Mouse (Mus musculus): Measurements from ENCODE around the gene Elavl4. TPM values are rescaled to one million over a fixed set of nuclear protein-coding genes. Genes with fewer than 3 reads are reported as not detected.

The Elavl4 gene
- polyA plus RNA-seq, 1 experiment from 2014 or later: 378 TPM

- no peaks in the 10 kb centered on the region for H3K9me3 ChIP-seq (ENCODE audit: control insufficient read depth, low read length)
- H3K4me3 ChIP-seq (ENCODE audit: low read depth, low read length): no peak overlapping the region
- H3K27me3 ChIP-seq (ENCODE audit: control insufficient read depth, insufficient read depth, low read length): no peaks in the 10 kb centered on the region
- no peak overlapping the region for H3K9ac ChIP-seq (ENCODE audit: low read length)
- H3K4me1 ChIP-seq (ENCODE audit: control insufficient read depth, insufficient read depth, low read length): no peaks in the 10 kb centered on the region
- DNase-seq (ENCODE audit: low spot score) (no peak), ATAC-seq (ENCODE audit: insufficient read depth, low FRiP score, low TSS enrichment) (no peak)
- H3K27ac ChIP-seq (ENCODE audit: low read depth, low read length): no peak overlapping the region
- peaks cover 2% of the 10 kb centered on the region; the same call in 1 of the 2 replicates for H3K36me3 ChIP-seq (ENCODE audit: control insufficient read depth, insufficient read depth, low read length)
- no peak overlapping the region for H3K4me2 ChIP-seq (ENCODE audit: low read depth)
Measured at GRCm38 (mm10) chr4:110242879-110243278, 108.8 kb downstream of the Elavl4 start.

GRCm38 (mm10) chr4:110234554-110234953 is 117.2 kb downstream of the Elavl4 start:
- Histone ChIP-seq H3K4me3 (ENCODE audit: low read depth, low read length) (no peak overlapping the region), H3K4me1 (ENCODE audit: control insufficient read depth, insufficient read depth, low read length) (no peaks in the 10 kb centered on the region), H3K4me2 (ENCODE audit: low read depth) (no peak overlapping the region), H3K27me3 (ENCODE audit: control insufficient read depth, insufficient read depth, low read length) (no peaks in the 10 kb centered on the region), H3K9me3 (ENCODE audit: control insufficient read depth, low read length) (no peaks in the 10 kb centered on the region), H3K36me3 (ENCODE audit: control insufficient read depth, insufficient read depth, low read length) (no peaks in the 10 kb centered on the region), H3K9ac (ENCODE audit: low read length) (no peak overlapping the region), H3K27ac (ENCODE audit: low read depth, low read length) (no peak overlapping the region)
- DNase-seq (ENCODE audit: low spot score) (no peak), ATAC-seq (ENCODE audit: insufficient read depth, low FRiP score, low TSS enrichment) (no peak)
- WGBS: 67% methylated on average over 1 of the region's 1 CpGs

- 90% methylated on average over 3 of the region's 3 CpGs for WGBS
- no peak overlapping the region for H3K4me2 ChIP-seq (ENCODE audit: low read depth)
- H3K4me1 ChIP-seq (ENCODE audit: control insufficient read depth, insufficient read depth, low read length): no peaks in the 10 kb centered on the region
- no peaks in the 10 kb centered on the region for H3K36me3 ChIP-seq (ENCODE audit: control insufficient read depth, insufficient read depth, low read length)
- DNase-seq (ENCODE audit: low spot score) (no peak), ATAC-seq (ENCODE audit: insufficient read depth, low FRiP score, low TSS enrichment) (no peak)
- H3K9me3 ChIP-seq (ENCODE audit: control insufficient read depth, low read length): no peaks in the 10 kb centered on the region
- no peak overlapping the region for H3K4me3 ChIP-seq (ENCODE audit: low read depth, low read length)
- H3K9ac ChIP-seq (ENCODE audit: low read length): no peak overlapping the region
- H3K27ac ChIP-seq (ENCODE audit: low read depth, low read length): no peak overlapping the region
- H3K27me3 ChIP-seq (ENCODE audit: control insufficient read depth, insufficient read depth, low read length): no peaks in the 10 kb centered on the region
Measured at GRCm38 (mm10) chr4:110232327-110232726, 119.4 kb downstream of the Elavl4 start.

- WGBS: 89% methylated on average over 4 of the region's 4 CpGs
- Histone ChIP-seq H3K4me1 (ENCODE audit: control insufficient read depth, insufficient read depth, low read length) (no peaks in the 10 kb centered on the region), H3K4me2 (ENCODE audit: low read depth) (no peak overlapping the region), H3K27me3 (ENCODE audit: control insufficient read depth, insufficient read depth, low read length) (no peaks in the 10 kb centered on the region), H3K9me3 (ENCODE audit: control insufficient read depth, low read length) (no peaks in the 10 kb centered on the region), H3K9ac (ENCODE audit: low read length) (no peak overlapping the region), H3K4me3 (ENCODE audit: low read depth, low read length) (no peak overlapping the region), H3K36me3 (ENCODE audit: control insufficient read depth, insufficient read depth, low read length) (no peaks in the 10 kb centered on the region), H3K27ac (ENCODE audit: low read depth, low read length) (no peak overlapping the region)
- no peak for DNase-seq (ENCODE audit: low spot score)
- no peak for ATAC-seq (ENCODE audit: insufficient read depth, low FRiP score, low TSS enrichment)
Measured at GRCm38 (mm10) chr4:110231799-110232198, 119.9 kb downstream of the Elavl4 start.

- H3K9ac ChIP-seq (ENCODE audit: low read length): no peak overlapping the region
- H3K4me1 ChIP-seq (ENCODE audit: control insufficient read depth, insufficient read depth, low read length): no peaks in the 10 kb centered on the region
- no peak overlapping the region for H3K4me2 ChIP-seq (ENCODE audit: low read depth)
- DNase-seq (ENCODE audit: low spot score): no peak
- H3K27me3 ChIP-seq (ENCODE audit: control insufficient read depth, insufficient read depth, low read length): no peaks in the 10 kb centered on the region
- no peak for ATAC-seq (ENCODE audit: insufficient read depth, low FRiP score, low TSS enrichment)
- H3K36me3 ChIP-seq (ENCODE audit: control insufficient read depth, insufficient read depth, low read length): no peaks in the 10 kb centered on the region
- 98% methylated on average over 1 of the region's 1 CpGs for WGBS
- H3K27ac ChIP-seq (ENCODE audit: low read depth, low read length): no peak overlapping the region
- H3K9me3 ChIP-seq (ENCODE audit: control insufficient read depth, low read length): no peaks in the 10 kb centered on the region
- H3K4me3 ChIP-seq (ENCODE audit: low read depth, low read length): no peak overlapping the region
Measured at GRCm38 (mm10) chr4:110229652-110230051, 122.1 kb downstream of the Elavl4 start.

- Histone ChIP-seq H3K9me3 (ENCODE audit: control insufficient read depth, low read length) (no peaks in the 10 kb centered on the region), H3K4me1 (ENCODE audit: control insufficient read depth, insufficient read depth, low read length) (no peaks in the 10 kb centered on the region), H3K36me3 (ENCODE audit: control insufficient read depth, insufficient read depth, low read length) (no peaks in the 10 kb centered on the region), H3K27me3 (ENCODE audit: control insufficient read depth, insufficient read depth, low read length) (no peaks in the 10 kb centered on the region), H3K27ac (ENCODE audit: low read depth, low read length) (no peak overlapping the region), H3K4me3 (ENCODE audit: low read depth, low read length) (no peak overlapping the region), H3K4me2 (ENCODE audit: low read depth) (no peak overlapping the region), H3K9ac (ENCODE audit: low read length) (no peak overlapping the region)
- no peak for ATAC-seq (ENCODE audit: insufficient read depth, low FRiP score, low TSS enrichment)
- no peak for DNase-seq (ENCODE audit: low spot score)
Measured at GRCm38 (mm10) chr4:110229238-110229637, 122.5 kb downstream of the Elavl4 start.

- H3K4me3 ChIP-seq (ENCODE audit: low read depth, low read length): no peak overlapping the region
- ATAC-seq (ENCODE audit: insufficient read depth, low FRiP score, low TSS enrichment) (no peak), DNase-seq (ENCODE audit: low spot score) (no peak)
- H3K4me1 ChIP-seq (ENCODE audit: control insufficient read depth, insufficient read depth, low read length): no peaks in the 10 kb centered on the region
- H3K4me2 ChIP-seq (ENCODE audit: low read depth): no peak overlapping the region
- 0 out of 2 replicates have a peak overlapping the region, but pooled peaks have one; percentile 9 for H3K27ac ChIP-seq (ENCODE audit: low read depth, low read length)
- H3K36me3 ChIP-seq (ENCODE audit: control insufficient read depth, insufficient read depth, low read length): no peaks in the 10 kb centered on the region
- WGBS: 76% methylated on average over 8 of the region's 8 CpGs
- H3K9ac ChIP-seq (ENCODE audit: low read length): no peak overlapping the region
- H3K27me3 ChIP-seq (ENCODE audit: control insufficient read depth, insufficient read depth, low read length): no peaks in the 10 kb centered on the region
- no peaks in the 10 kb centered on the region for H3K9me3 ChIP-seq (ENCODE audit: control insufficient read depth, low read length)
Measured at GRCm38 (mm10) chr4:110227621-110228031, 124.1 kb downstream of the Elavl4 start.

- no peak overlapping the region for H3K4me3 ChIP-seq (ENCODE audit: low read depth, low read length)
- no peak overlapping the region for H3K27ac ChIP-seq (ENCODE audit: low read depth, low read length)
- WGBS: 77% methylated on average over 10 of the region's 10 CpGs
- ATAC-seq (ENCODE audit: insufficient read depth, low FRiP score, low TSS enrichment): 0 out of 2 replicates have a peak, but pooled peaks have one; percentile 57
- DNase-seq (ENCODE audit: low spot score): peak; percentile 41
- H3K36me3 ChIP-seq (ENCODE audit: control insufficient read depth, insufficient read depth, low read length): no peaks in the 10 kb centered on the region
- H3K4me2 ChIP-seq (ENCODE audit: low read depth): no peak overlapping the region
- no peaks in the 10 kb centered on the region for H3K27me3 ChIP-seq (ENCODE audit: control insufficient read depth, insufficient read depth, low read length)
- H3K9me3 ChIP-seq (ENCODE audit: control insufficient read depth, low read length): no peaks in the 10 kb centered on the region
- H3K4me1 ChIP-seq (ENCODE audit: control insufficient read depth, insufficient read depth, low read length): no peaks in the 10 kb centered on the region
- H3K9ac ChIP-seq (ENCODE audit: low read length): no peak overlapping the region
Measured at GRCm38 (mm10) chr4:110225492-110225891, 126.2 kb downstream of the Elavl4 start.

- no peaks in the 10 kb centered on the region for H3K27me3 ChIP-seq (ENCODE audit: control insufficient read depth, insufficient read depth, low read length)
- no peak for DNase-seq (ENCODE audit: low spot score)
- no peak overlapping the region for H3K27ac ChIP-seq (ENCODE audit: low read depth, low read length)
- H3K4me2 ChIP-seq (ENCODE audit: low read depth): no peak overlapping the region
- H3K9me3 ChIP-seq (ENCODE audit: control insufficient read depth, low read length): no peaks in the 10 kb centered on the region
- no peak for ATAC-seq (ENCODE audit: insufficient read depth, low FRiP score, low TSS enrichment)
- 92% methylated on average over 5 of the region's 5 CpGs for WGBS
- no peaks in the 10 kb centered on the region for H3K4me1 ChIP-seq (ENCODE audit: control insufficient read depth, insufficient read depth, low read length)
- no peak overlapping the region for H3K4me3 ChIP-seq (ENCODE audit: low read depth, low read length)
- no peak overlapping the region for H3K9ac ChIP-seq (ENCODE audit: low read length)
- H3K36me3 ChIP-seq (ENCODE audit: control insufficient read depth, insufficient read depth, low read length): no peaks in the 10 kb centered on the region
Measured at GRCm38 (mm10) chr4:110218819-110219218, 132.9 kb downstream of the Elavl4 start.
